Mouse (Mus musculus): ENCODE data around the gene Pdx1. TPM values are rescaled to one million over a fixed set of nuclear protein-coding genes. Genes with fewer than 3 reads are reported as not detected.

Gene Pdx1
- total and polyA plus RNA-seq, 3 experiments: not detected

DNA sequence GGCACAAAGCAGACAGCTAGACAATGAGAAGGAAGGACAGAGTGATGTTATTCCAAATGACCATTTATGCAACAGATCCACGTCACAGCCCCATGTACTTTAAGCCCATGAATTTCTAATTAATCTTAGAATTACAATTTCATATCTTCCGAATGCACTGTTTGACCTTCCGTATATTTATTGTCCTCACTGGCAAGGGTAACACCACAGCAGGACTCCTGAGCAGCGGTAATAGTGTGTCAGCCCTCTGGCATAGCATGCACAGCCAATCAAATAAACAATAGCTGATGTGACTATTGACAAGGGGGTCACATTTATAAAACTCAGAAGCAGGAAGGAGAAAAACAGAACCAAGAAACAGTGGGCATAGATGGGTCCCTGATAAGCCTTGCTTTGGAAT is 9.0 kb upstream of the Pdx1 start:
- ATAC-seq (ENCODE audit: extremely low read depth, insufficient number of reproducible peaks, low FRiP score, poor library complexity, severe bottlenecking) (no peak), DNase-seq (ENCODE audit: low spot score) (no peak)
- Histone ChIP-seq H3K9me3 (replicated peaks) (no peaks in the 10 kb centered on the region), H3K36me3 (replicated peaks) (no peaks in the 10 kb centered on the region), H3K4me1 (ENCODE audit: insufficient read depth, low read depth, low read length) (no peaks in the 10 kb centered on the region), H3K27me3 (ENCODE audit: insufficient read depth, low read length) (no peaks in the 10 kb centered on the region), H3K4me3 (ENCODE audit: low read depth, low read length) (no peak overlapping the region)
- TF ChIP-seq CTCF (IDR thresholded peaks at IDR 0.05; ENCODE audit: low read depth, low read length): no peak
- TF ChIP-seq GATA1 (IDR thresholded peaks at IDR 0.05; ENCODE audit: borderline replicate concordance, low read length): no peak

DNA sequence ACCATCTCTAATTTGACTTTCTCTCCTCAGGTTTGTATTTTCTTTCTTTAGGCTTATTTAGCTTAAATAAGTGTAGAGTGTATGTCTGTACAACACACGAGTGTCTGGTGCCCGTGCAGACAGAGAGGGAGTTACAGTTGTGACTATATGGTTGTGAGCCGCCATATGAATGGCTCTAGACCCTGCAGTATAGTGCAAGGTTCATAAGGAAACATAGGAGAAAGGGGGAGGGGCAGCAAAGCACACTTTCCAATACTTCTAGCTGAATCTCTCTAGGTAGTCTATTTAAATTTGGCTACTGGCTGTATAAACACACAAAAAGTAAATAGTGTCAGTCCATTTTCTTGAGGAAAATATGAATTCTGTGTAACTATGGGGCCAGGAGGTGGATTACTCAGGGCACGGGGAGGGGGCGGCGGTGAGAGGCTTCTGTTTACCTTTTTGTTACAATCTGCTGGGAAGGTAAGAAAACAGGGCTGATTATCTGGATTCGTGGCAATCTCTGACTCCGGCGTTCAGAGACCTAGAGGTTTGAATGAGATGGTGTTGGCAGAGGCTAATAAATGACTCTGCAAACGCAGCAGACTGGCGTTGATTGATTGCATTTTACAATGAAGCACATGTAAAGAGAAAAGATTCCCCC is 7.7 kb upstream of the Pdx1 start:
- ATAC-seq (ENCODE audit: extremely low read depth, insufficient number of reproducible peaks, low FRiP score, poor library complexity, severe bottlenecking): no peak
- no peak for DNase-seq (ENCODE audit: low spot score)

DNA sequence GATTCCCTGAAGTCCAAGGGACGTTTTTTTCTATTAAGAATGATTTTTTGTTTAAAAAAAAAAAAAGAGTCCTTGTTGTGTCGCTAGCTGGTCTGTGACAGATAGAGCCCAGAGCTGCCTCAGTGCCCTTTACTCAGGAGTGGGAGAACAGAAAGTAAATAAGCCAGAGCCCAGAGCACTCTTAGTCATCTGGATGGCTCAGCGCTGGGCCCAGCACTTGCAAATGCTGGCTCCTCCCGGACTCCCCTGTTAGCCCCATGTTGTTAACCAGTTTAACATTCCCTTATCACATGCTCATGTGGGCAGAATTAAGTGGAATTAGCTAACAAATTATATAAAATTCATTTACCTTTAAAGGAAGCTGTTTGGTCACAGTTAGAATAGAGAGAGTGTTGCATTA is 5.8 kb upstream of the Pdx1 start:
- Histone ChIP-seq H3K27me3 (ENCODE audit: insufficient read depth, low read length) (peaks cover 7% of the 10 kb centered on the region; the same call in 1 of the 2 replicates), H3K4me1 (ENCODE audit: insufficient read depth, low read depth, low read length) (no peaks in the 10 kb centered on the region), H3K9me3 (replicated peaks) (no peaks in the 10 kb centered on the region), H3K4me3 (ENCODE audit: low read depth, low read length) (no peak overlapping the region), H3K36me3 (replicated peaks) (no peaks in the 10 kb centered on the region)
- DNase-seq (ENCODE audit: low spot score): no peak
- ATAC-seq (ENCODE audit: extremely low read depth, insufficient number of reproducible peaks, low FRiP score, poor library complexity, severe bottlenecking): no peak
- TF ChIP-seq CTCF (IDR thresholded peaks at IDR 0.05; ENCODE audit: low read depth, low read length) (no peak), GATA2 (IDR thresholded peaks at IDR 0.05; ENCODE audit: borderline replicate concordance, low read depth, low read length) (no peak)

More for the DNA sequence above, 7.7 kb upstream of the Pdx1 start:
- Histone ChIP-seq H3K27me3 (ENCODE audit: insufficient read depth, low read length) (0 out of 2 replicates have a peak, but pooled peaks cover 3% of the 10 kb centered on the region), H3K36me3 (replicated peaks) (no peaks in the 10 kb centered on the region), H3K9me3 (replicated peaks) (no peaks in the 10 kb centered on the region), H3K4me3 (ENCODE audit: low read depth, low read length) (no peak overlapping the region), H3K4me1 (ENCODE audit: insufficient read depth, low read depth, low read length) (no peaks in the 10 kb centered on the region)
- no peak for TF ChIP-seq GATA2 (IDR thresholded peaks at IDR 0.05; ENCODE audit: borderline replicate concordance, low read depth, low read length)
- TF ChIP-seq GATA1 (IDR thresholded peaks at IDR 0.05; ENCODE audit: borderline replicate concordance, low read length): no peak
- no peak for TF ChIP-seq TAL1 (conservative IDR thresholded peaks at IDR 0.05; ENCODE audit: low read depth, low read length)
- TF ChIP-seq CTCF (IDR thresholded peaks at IDR 0.05; ENCODE audit: low read depth, low read length): no peak
- TF ChIP-seq POLR2AphosphoS5 (IDR thresholded peaks at IDR 0.05; ENCODE audit: insufficient replicate concordance, low read depth, low read length): no peak

DNA sequence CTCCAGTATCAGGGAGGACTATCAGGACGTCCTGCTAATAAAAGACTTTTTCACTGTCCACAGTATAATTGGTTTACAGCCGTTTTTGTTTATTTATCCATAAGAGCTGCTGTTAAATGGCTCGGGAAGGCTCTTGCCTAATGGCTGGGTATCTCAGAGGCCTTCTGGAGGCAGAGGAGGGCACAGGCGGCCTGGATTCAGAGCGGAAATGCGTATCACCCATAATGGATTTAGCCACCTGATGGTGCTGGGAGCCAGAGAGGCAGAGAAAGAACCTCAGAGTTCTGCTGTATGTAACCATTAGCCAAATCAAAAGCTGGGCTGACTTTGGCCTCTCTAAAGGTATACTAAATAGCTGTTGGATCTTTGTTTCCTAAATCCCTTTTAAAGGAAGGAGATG is 2.3 kb upstream of the Pdx1 start:
- Histone ChIP-seq H3K4me3 (ENCODE audit: low read depth, low read length) (no peak overlapping the region), H3K9me3 (replicated peaks) (no peaks in the 10 kb centered on the region), H3K27me3 (ENCODE audit: insufficient read depth, low read length) (peaks cover 23% of the 10 kb centered on the region; the same call in 1 of the 2 replicates), H3K4me1 (ENCODE audit: insufficient read depth, low read depth, low read length) (no peaks in the 10 kb centered on the region), H3K36me3 (replicated peaks) (no peaks in the 10 kb centered on the region)
- TF ChIP-seq TAL1 (conservative IDR thresholded peaks at IDR 0.05; ENCODE audit: low read depth, low read length) (no peak), GATA1 (IDR thresholded peaks at IDR 0.05; ENCODE audit: borderline replicate concordance, low read length) (no peak), GATA2 (IDR thresholded peaks at IDR 0.05; ENCODE audit: borderline replicate concordance, low read depth, low read length) (no peak), CTCF (IDR thresholded peaks at IDR 0.05; ENCODE audit: low read depth, low read length) (no peak), POLR2AphosphoS5 (IDR thresholded peaks at IDR 0.05; ENCODE audit: insufficient replicate concordance, low read depth, low read length) (no peak)
- no peak for ATAC-seq (ENCODE audit: extremely low read depth, insufficient number of reproducible peaks, low FRiP score, poor library complexity, severe bottlenecking)
- no peak for DNase-seq (ENCODE audit: low spot score)

DNA sequence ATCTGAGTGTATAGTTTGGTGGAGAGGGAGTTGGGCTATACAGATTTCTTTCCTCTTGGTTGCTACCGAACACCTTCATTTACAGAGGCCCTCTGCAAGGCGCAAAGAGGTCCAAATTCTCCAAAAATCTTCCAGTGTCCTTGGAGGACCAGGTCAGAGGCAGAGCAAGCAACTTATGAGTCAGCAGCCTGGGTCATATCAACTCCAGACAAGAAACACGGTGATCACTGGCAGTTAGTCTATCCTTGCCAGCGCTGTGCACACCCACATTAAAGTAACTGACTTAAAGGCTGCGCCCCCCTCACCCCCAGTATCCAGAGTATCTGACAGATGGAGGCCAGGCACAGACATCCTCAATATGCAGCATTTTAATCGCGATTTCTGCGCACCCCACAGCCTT is 1.0 kb upstream of the Pdx1 start:
- ATAC-seq (ENCODE audit: extremely low read depth, insufficient number of reproducible peaks, low FRiP score, poor library complexity, severe bottlenecking): no peak
- no peaks in the 10 kb centered on the region for H3K4me1 ChIP-seq (ENCODE audit: insufficient read depth, low read depth, low read length)
- H3K27me3 ChIP-seq (ENCODE audit: insufficient read depth, low read length): peaks cover 28% of the 10 kb centered on the region
- DNase-seq (ENCODE audit: low spot score): no peak
- H3K36me3 ChIP-seq (replicated peaks): no peaks in the 10 kb centered on the region
- no peaks in the 10 kb centered on the region for H3K9me3 ChIP-seq (replicated peaks)
- TF ChIP-seq POLR2AphosphoS5 (IDR thresholded peaks at IDR 0.05; ENCODE audit: insufficient replicate concordance, low read depth, low read length) (no peak), TAL1 (conservative IDR thresholded peaks at IDR 0.05; ENCODE audit: low read depth, low read length) (no peak)
- H3K4me3 ChIP-seq (ENCODE audit: low read depth, low read length): no peak overlapping the region

DNA sequence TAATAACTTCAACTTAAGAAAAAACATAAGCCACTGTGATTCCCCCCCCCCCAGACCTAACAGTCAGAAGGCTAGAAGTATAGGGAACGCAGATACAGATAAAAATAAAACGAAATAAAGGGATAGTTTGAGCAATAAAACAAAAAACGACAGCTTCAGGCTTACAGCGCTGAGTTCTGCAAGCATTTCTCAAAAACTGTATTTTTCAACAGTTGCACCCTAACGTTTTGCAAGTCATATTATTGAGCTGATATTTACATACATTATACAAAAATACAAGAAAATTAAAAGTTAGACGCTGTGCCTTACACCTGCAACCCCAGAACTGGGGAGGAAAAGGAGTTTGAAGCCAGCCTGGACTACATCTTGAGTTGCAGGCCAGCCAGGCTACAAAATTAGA is 388 bp upstream of the Pdx1 start:
- H3K4me1 ChIP-seq (ENCODE audit: insufficient read depth, low read depth, low read length): no peaks in the 10 kb centered on the region
- H3K9me3 ChIP-seq (replicated peaks): no peaks in the 10 kb centered on the region
- H3K36me3 ChIP-seq (replicated peaks): no peaks in the 10 kb centered on the region
- H3K4me3 ChIP-seq (ENCODE audit: low read depth, low read length): no peak overlapping the region
- TF ChIP-seq TAL1 (conservative IDR thresholded peaks at IDR 0.05; ENCODE audit: low read depth, low read length) (no peak), POLR2AphosphoS5 (IDR thresholded peaks at IDR 0.05; ENCODE audit: insufficient replicate concordance, low read depth, low read length) (no peak), GATA1 (IDR thresholded peaks at IDR 0.05; ENCODE audit: borderline replicate concordance, low read length) (no peak), CTCF (IDR thresholded peaks at IDR 0.05; ENCODE audit: low read depth, low read length) (no peak), GATA2 (IDR thresholded peaks at IDR 0.05; ENCODE audit: borderline replicate concordance, low read depth, low read length) (no peak)
- H3K27me3 ChIP-seq (ENCODE audit: insufficient read depth, low read length): peaks cover 32% of the 10 kb centered on the region
- no peak for DNase-seq (ENCODE audit: low spot score)
- ATAC-seq (ENCODE audit: extremely low read depth, insufficient number of reproducible peaks, low FRiP score, poor library complexity, severe bottlenecking): no peak
